Mouse (Mus musculus): ENCODE data around the gene Erbb3.
"Not testable (repeated sequence)": the region's sequence is repeated elsewhere in the genome, so short reads cannot be mapped to it uniquely, and the experiment has no call there.

Erbb3 gene

DNA sequence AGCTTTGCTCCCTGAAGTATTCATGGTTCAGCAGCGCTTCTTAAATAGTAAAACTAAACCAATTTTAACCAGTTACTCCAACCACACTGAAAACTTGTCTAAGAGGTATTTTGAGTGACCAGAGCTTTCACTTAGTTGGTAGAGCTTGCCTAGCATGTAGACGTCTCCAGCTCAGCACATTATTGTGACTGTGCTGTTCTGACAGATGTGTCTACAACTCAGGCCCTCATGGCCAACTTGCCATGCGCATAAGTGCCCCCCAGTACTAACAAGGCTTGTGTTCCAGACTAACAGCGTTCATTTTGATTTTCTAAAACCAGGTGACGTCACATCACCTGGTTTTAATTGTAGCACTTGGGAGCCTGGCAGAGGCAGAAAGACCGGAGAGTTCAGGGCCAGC is 32.5 kb downstream of the Erbb3 start:
- Histone ChIP-seq H3K9me3 (ENCODE audit: low read length) (no peaks in the 10 kb centered on the region), H3K27me3 (ENCODE audit: insufficient read depth, low read length) (no peaks in the 10 kb centered on the region), H3K36me3 (ENCODE audit: insufficient read depth, low read length) (peaks cover 52% of the 10 kb centered on the region), H3K4me1 (replicated peaks; ENCODE audit: low read depth, low read length) (peaks cover 45% of the 10 kb centered on the region), H3K4me3 (replicated peaks; ENCODE audit: low read length) (no peak overlapping the region)
- no peak for TF ChIP-seq POU5F1 (IDR thresholded peaks at IDR 0.05; ENCODE audit: borderline replicate concordance, low read length)
- TF ChIP-seq NANOG (IDR thresholded peaks at IDR 0.05; ENCODE audit: borderline replicate concordance, low read length) = no peak
- TF ChIP-seq CTCF (conservative IDR thresholded peaks at IDR 0.05; ENCODE audit: low read length) = no peak

DNA sequence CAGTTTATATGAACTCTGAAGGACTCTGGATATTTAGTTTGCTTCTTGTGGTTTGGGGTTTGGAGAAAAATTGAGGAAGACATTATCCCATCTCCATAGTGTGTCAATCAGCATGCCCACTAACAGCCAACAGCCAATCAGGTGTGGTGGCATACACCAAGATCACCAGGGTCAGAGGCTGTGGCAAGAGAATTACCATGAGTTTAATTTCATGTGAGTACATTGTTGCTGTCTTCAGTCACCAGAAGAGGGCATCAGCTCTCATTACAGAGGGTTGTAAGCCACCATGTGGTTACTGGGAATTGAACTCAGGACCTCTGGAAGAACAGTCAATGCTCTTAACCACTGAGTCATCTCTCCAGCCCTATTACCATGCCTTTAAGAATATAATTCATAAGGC is 33.2 kb downstream of the Erbb3 start:
- Histone ChIP-seq H3K4me3 (replicated peaks; ENCODE audit: low read length) (no peak overlapping the region), H3K9me3 (ENCODE audit: low read length) (no peaks in the 10 kb centered on the region), H3K27me3 (ENCODE audit: insufficient read depth, low read length) (no peaks in the 10 kb centered on the region), H3K36me3 (ENCODE audit: insufficient read depth, low read length) (peaks cover 45% of the 10 kb centered on the region), H3K4me1 (replicated peaks; ENCODE audit: low read depth, low read length) (peaks cover 39% of the 10 kb centered on the region)
- TF ChIP-seq CTCF (conservative IDR thresholded peaks at IDR 0.05; ENCODE audit: low read length) = peak; percentile 21; the same call in 1 of the 2 replicates
- TF ChIP-seq POU5F1 (IDR thresholded peaks at IDR 0.05; ENCODE audit: borderline replicate concordance, low read length) = no peak

DNA sequence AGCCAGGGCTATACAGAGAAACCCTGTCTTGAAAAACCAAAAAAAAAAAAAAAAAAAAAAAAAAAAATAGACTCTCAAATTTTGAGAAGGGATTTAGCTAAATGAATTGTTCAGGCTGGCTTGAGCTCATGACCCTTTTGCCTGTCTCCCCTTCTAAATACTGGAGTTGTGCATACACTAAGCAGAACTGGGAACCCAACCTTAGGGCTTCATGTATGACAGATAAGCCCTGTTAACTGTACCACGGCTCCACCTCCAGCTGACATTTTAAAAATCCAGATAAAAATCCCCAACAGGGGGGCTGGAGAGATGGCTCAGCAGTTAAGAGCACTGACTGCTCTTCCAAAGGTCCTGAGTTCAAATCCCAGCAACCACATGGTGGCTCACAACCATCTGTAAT is 33.9 kb downstream of the Erbb3 start:
- Histone ChIP-seq H3K4me1 (replicated peaks; ENCODE audit: low read depth, low read length) (peaks cover 32% of the 10 kb centered on the region), H3K36me3 (ENCODE audit: insufficient read depth, low read length) (peaks cover 38% of the 10 kb centered on the region)
- not testable (repeated sequence) for H3K9me3 ChIP-seq (ENCODE audit: low read length); H3K4me3 ChIP-seq (replicated peaks; ENCODE audit: low read length); H3K27me3 ChIP-seq (ENCODE audit: insufficient read depth, low read length)

DNA sequence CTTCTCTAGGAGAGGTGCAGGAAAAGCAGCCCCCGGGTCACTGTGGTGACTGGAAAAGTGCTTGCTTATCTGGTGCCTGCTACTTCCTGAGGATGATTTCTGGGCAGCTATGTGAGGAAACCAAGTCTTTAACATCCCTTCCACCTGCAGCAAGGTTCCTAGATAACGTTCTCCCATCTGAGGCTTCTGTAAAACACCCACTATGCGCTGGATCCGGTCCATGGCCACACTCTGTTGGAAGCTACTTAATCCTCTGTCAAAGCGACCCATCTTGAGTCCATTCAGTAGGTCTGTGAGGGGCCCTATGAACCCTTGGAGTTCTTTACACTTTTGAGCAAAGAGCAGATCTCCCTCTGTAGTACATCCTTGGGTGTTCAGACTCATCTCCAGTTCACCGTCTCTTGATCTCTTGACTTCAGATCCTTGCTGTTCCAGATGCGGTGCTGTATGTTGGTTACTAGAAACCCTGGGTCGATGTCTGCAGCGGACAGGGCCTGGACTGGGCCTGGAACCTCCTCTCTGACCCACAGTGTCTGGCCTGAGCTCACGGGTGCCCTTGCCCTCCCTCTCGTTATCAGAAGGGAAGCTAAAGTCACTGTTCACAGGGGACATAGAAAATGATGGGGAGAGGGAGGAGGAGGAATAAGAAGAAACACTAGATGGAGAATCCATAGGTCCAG is 39.2 kb downstream of the Erbb3 start:
- not testable (repeated sequence) for H3K27me3 ChIP-seq (ENCODE audit: insufficient read depth, low read length); H3K4me3 ChIP-seq (replicated peaks; ENCODE audit: low read length); H3K9me3 ChIP-seq (ENCODE audit: low read length)
- Histone ChIP-seq H3K36me3 (ENCODE audit: insufficient read depth, low read length) (peaks cover 18% of the 10 kb centered on the region), H3K4me1 (replicated peaks; ENCODE audit: low read depth, low read length) (peaks cover 24% of the 10 kb centered on the region)

DNA sequence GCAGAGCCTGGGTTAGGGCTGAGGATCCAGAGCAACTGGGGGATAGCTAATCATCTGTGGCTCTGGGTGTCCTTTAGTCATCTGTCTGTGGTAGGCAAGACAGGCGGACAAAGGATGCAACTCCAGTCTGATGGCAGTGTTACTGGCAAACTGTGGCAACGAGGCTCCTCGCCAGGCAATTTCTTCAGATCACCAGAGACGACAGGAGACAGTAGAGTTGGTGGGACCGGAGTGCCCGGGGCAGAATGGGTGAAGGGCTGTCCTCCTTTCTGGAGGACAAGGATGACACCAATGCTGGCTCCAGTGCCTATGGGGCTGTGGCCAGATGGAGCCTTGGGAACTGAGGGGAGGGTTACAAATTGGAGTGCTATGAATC is 39.8 kb downstream of the Erbb3 start:
- H3K27me3 ChIP-seq (ENCODE audit: insufficient read depth, low read length); H3K9me3 ChIP-seq (ENCODE audit: low read length): not testable (repeated sequence)
- H3K36me3 ChIP-seq (ENCODE audit: insufficient read depth, low read length) = peaks cover 24% of the 10 kb centered on the region
- H3K4me3 ChIP-seq (replicated peaks; ENCODE audit: low read length) = peak overlapping the region; percentile 94
- peaks cover 30% of the 10 kb centered on the region for H3K4me1 ChIP-seq (replicated peaks; ENCODE audit: low read depth, low read length)

DNA sequence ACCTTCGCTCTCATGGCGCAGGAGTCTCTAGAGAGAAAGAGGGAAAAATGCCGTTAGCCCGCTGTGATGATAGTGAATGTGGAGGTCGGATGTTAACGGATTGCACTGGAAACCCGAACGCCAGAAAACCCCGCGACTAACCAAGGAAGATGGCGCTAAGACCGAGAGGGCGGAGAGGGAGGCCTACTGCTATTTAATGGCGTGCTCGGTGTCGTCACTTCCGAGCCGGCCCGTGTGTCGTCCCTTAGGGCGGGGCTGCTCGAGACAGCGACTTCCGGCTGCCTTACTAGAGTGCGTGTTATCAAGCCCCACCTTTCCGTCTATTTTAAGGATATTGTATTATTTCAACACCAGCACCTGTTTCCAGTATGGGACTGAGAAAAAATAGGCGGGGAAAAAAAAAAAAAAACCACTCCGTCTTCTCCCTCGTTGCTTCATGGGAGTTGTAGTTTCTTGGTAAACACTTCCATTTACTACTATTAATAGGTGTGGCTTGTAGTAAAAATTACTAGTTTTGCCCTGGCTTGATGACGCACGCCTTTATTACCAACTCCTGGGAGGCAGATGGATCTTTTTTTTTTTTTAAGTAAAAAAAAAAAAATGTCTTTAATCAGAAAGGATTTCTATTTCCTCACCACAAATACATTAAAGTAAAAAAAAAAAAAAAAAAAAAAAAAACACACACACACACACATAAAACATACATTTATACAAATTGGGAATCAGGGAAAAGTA is 40.3 kb downstream of the Erbb3 start, which contains the start of gene Rpl41:
Rpl41 (minus strand) TSS at position 359 of the 735 bp plus-strand sequence.
- H3K27me3 ChIP-seq (ENCODE audit: insufficient read depth, low read length) = no peaks in the 10 kb centered on the region
- H3K4me3 ChIP-seq (replicated peaks; ENCODE audit: low read length) = peak within 1 kb of the TSS; percentile 94
- no peak for TF ChIP-seq POU5F1 (IDR thresholded peaks at IDR 0.05; ENCODE audit: borderline replicate concordance, low read length)
- TF ChIP-seq NANOG (IDR thresholded peaks at IDR 0.05; ENCODE audit: borderline replicate concordance, low read length) = no peak
- no peak for TF ChIP-seq CTCF (conservative IDR thresholded peaks at IDR 0.05; ENCODE audit: low read length)
- peaks cover 35% of the 10 kb centered on the region for H3K4me1 ChIP-seq (replicated peaks; ENCODE audit: low read depth, low read length)
- H3K9me3 ChIP-seq (ENCODE audit: low read length) = no peaks in the 10 kb centered on the region
- peaks cover 30% of the 10 kb centered on the region for H3K36me3 ChIP-seq (ENCODE audit: insufficient read depth, low read length)

DNA sequence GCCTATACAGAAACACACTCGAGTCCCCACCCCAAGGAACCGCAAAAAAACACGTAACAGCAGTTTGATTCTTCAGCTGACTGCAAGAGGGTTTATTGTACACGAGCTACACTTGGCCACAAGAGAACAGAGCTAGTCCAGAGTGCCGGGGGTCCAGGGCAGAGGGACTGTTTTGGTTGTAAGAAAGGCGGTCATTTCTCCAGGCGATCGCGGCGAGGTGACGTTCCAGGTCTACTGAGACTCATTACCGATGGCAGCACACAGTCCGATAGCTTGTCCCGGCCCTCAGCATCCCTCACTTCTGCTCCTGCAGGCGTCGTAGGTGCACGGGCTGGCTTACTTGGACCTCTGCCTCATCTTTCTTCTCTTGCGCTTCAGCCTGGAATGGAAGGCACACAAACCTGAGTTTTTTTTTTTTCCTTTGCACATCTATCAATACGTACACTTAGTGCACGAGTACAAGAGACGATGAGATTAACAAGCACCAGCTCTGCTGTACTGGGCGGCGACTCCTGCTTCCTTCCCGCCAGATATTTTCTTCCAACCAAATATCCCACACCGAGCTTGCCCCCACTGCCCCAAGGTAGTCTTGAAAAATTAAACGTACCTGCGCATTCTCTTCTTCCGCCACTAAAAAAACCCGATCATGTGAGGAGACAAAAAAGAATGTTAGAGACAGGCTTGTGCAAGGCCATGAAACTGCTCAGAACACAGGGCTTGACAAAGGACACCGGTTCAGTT is 41.2 kb downstream of the Erbb3 start:
- H3K9me3 ChIP-seq (ENCODE audit: low read length); H3K27me3 ChIP-seq (ENCODE audit: insufficient read depth, low read length): not testable (repeated sequence)
- H3K36me3 ChIP-seq (ENCODE audit: insufficient read depth, low read length) = peaks cover 39% of the 10 kb centered on the region
- peaks cover 44% of the 10 kb centered on the region for H3K4me1 ChIP-seq (replicated peaks; ENCODE audit: low read depth, low read length)
- H3K4me3 ChIP-seq (replicated peaks; ENCODE audit: low read length) = peak overlapping the region; percentile 94

DNA sequence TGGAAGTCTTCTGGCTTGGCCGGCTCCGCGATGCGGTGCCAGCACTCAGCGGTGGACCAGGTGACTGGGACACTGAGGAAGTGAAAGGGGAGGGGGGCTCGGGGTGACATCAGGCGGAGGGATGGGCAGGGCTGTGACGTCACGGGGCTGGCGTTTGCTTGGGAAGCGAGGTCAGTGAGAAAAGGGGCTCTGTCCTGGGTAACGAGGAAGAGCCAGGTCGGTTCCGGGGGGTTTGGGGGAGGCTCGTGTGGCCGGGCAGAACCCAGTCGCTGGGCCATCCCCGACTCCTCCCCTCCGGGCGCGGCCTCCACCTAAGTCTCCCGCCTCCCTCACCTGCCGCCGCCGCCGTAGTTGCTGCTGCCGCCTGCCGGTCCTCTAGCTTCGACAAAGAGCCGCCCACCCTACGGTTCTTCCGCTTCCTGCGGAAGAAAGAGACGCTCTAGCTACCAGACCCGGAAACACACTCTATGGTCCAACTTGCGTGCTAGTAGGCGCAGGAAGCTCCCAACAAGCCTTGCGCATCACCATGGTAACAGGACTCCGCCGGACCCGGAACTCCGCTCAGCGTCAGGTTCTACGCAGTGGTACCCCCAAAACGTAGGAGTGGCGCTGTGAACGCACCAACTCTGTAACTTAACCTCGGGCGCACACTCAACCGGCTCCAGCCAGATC is 42.0 kb downstream of the Erbb3 start, which contains the start of gene Zc3h10:
Zc3h10 (minus strand) TSS at position 414 of the 672 bp plus-strand sequence.
- peaks cover 46% of the 10 kb centered on the region for H3K36me3 ChIP-seq (ENCODE audit: insufficient read depth, low read length)
- no peaks in the 10 kb centered on the region for H3K27me3 ChIP-seq (ENCODE audit: insufficient read depth, low read length)
- no peak for TF ChIP-seq POU5F1 (IDR thresholded peaks at IDR 0.05; ENCODE audit: borderline replicate concordance, low read length)
- no peak for TF ChIP-seq NANOG (IDR thresholded peaks at IDR 0.05; ENCODE audit: borderline replicate concordance, low read length)
- no peak for TF ChIP-seq CTCF (conservative IDR thresholded peaks at IDR 0.05; ENCODE audit: low read length)
- H3K4me1 ChIP-seq (replicated peaks; ENCODE audit: low read depth, low read length) = peaks cover 48% of the 10 kb centered on the region
- H3K4me3 ChIP-seq (replicated peaks; ENCODE audit: low read length) = peak within 1 kb of the TSS; percentile 94
- H3K9me3 ChIP-seq (ENCODE audit: low read length) = no peaks in the 10 kb centered on the region

All from E14TG2a.4 (cell line).